Mouse (Mus musculus) retina, postnatal 1 day (tissue): ENCODE data around the gene 5730596B20Rik.

Experiments used
- DNase-seq: peaks from one replicate; pipeline ENCODE4 v3.0.0-alpha.2; 2012

The 5730596B20Rik gene

DNA sequence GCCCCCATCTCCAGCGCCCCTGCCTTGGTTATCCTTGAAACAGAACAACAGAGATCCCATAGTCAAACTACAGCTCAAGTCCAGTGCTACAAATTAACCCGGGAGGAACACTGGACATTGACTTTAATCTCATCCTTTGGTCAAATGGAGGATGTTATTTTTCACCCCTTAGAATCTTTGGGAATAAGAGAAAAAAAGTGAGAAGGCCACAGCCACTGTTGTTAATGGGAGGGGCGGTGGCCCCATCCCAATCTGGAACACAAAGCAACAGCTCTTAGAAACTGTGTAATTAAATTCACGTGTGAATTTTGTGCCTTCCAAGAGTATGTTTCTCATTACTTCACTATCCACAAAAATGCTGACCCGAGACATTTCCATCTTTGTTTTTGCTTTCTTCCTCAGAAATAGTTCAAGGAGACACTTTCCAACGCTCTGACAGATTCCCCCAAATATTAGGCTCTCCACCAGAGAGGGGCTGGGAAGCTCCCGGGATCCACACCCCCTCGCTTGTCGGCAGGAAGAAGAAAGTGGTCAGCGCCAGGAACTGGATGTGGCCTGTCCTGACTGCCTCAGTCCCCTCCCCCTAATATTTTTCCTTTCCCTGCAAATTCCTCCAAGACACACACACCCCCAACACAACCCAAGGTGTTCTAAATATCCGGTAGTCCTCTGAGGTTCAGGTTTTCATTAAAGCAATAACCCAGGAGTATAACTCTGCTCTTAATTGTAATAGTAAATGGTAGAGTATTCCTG, 50.3 kb downstream of the 5730596B20Rik start:
- no peak for DNase-seq

GRCm38 (mm10) chr6:52228475-52229465, 51.5 kb downstream of the 5730596B20Rik start:
- DNase-seq: no peak

- DNase-seq: no peak
Observed at GRCm38 (mm10) chr6:52229558-52230416, 52.5 kb downstream of the 5730596B20Rik start.
